Mouse (Mus musculus) midbrain, embryonic 11.5 days (tissue): ENCODE measurements around the gene Gbx1. TPM values are rescaled to one million over a fixed set of nuclear protein-coding genes. Genes with fewer than 3 reads are reported as not detected.
A peak's percentile ranks its signal among the peaks of the same experiment; 100 is the strongest.
"Not testable (repeated sequence)": the region's sequence is repeated elsewhere in the genome, so short reads cannot be mapped to it uniquely, and the experiment has no call there.

Experiments used
- ATAC-seq: fragments of 200-750 bp; cut with Nextera tagmentation; 2 replicates; pipeline ENCODE4 v1.8.0; 2017; ENCODE audit warnings: moderate TSS enrichment, moderate library complexity; ENCODE audit not compliant: low FRiP score
- DNase-seq: peaks from one replicate; pipeline ENCODE4 v3.0.0; 2015; ENCODE audit warnings: low spot score; ENCODE audit errors: missing footprints
- H3K27ac ChIP-seq: fragments of 300-500 bp; sonication (generic); 2 replicates; pipeline ENCODE4 v1.5.1; 2014; ENCODE audit warnings: low read depth, low read length
- H3K27me3 ChIP-seq: fragments of 300-500 bp; sonication (generic); 2 replicates; pipeline ENCODE4 v1.6.1; 2014; ENCODE audit warnings: mild to moderate bottlenecking, low read length, moderate library complexity, mixed read lengths; ENCODE audit not compliant: control insufficient read depth, insufficient read depth
- H3K36me3 ChIP-seq: fragments of 300-500 bp; sonication (generic); 2 replicates; pipeline ENCODE4 v1.6.1; 2014; ENCODE audit warnings: mild to moderate bottlenecking, low read length, moderate library complexity, mixed read lengths; ENCODE audit not compliant: control insufficient read depth, insufficient read depth
- H3K4me1 ChIP-seq: fragments of 300-500 bp; sonication (generic); 2 replicates; pipeline ENCODE4 v1.6.1; 2014; ENCODE audit warnings: low read length; ENCODE audit not compliant: control insufficient read depth, insufficient read depth
- H3K4me2 ChIP-seq: fragments of 300-500 bp; sonication (generic); 2 replicates; pipeline ENCODE4 v1.6.1; 2014; ENCODE audit warnings: mild to moderate bottlenecking, moderate library complexity
- H3K4me3 ChIP-seq: fragments of 300-500 bp; sonication (generic); 2 replicates; pipeline ENCODE4 v1.5.1; 2014; ENCODE audit warnings: low read depth, low read length
- H3K9ac ChIP-seq: fragments of 300-500 bp; sonication (generic); 2 replicates; pipeline ENCODE4 v1.6.1; 2014; ENCODE audit warnings: low read length
- H3K9me3 ChIP-seq: fragments of 300-500 bp; sonication (generic); 2 replicates; pipeline ENCODE4 v1.6.1; 2016; ENCODE audit warnings: low read length; ENCODE audit not compliant: control insufficient read depth
- WGBS: fragments of 180-500 bp; shearing (Covaris S2); extraction: QIAGEN DNeasy Blood & Tissue Kit; methylation state at CpG from one replicate; pipeline ENCODE4 v1.1.7; 2014; 5-methylcytosine and 5-hydroxymethylcytosine counted together
- polyA plus RNA-seq: library from polyadenylated mRNA; unstranded; fragments of >200 nt; fragmentation: Nextera tagmentation; extraction: Ambion mirVana; gene quantifications from 2 replicates; pipeline ENCODE4 v1.2.1, GENCODE M21; 2014

Gene Gbx1
- 0.15 TPM in 1 of 2 replicates, not detected in the other for polyA plus RNA-seq

DNA sequence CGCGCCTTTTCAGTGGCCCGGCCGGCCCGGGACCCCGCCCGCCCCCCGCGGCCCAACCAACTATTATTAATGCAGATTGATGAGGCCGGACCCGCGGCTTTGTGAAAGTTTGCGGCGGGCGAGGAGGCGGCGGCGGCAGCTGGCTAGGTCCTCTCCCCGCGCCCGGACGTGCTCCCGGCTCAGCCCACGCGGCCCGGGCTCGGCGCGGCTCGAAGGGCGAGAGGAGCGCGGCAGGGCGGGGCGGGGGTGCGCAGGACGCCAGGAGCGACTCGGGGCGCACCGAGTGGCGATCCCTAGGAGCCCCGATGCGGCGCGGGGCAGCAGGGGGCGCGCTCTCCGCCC, at the start of gene Gbx1:
TSS of gene Gbx1 (minus strand) at position 314 of the 342 bp plus-strand sequence.
- peak; percentile 92 for DNase-seq
- 0 out of 2 replicates have a peak, but pooled peaks have one; percentile 15 for ATAC-seq
- no peak within 1 kb of the TSS for H3K27ac ChIP-seq
- H3K4me2 ChIP-seq: peak within 1 kb of the TSS; percentile 86
- H3K9me3 ChIP-seq: no peaks in the 10 kb centered on the region
- H3K4me3 ChIP-seq: peak within 1 kb of the TSS; percentile 52
- no peaks in the 10 kb centered on the region for H3K36me3 ChIP-seq
- H3K4me1 ChIP-seq: peaks cover 12% of the 10 kb centered on the region
- under 1% methylated on average over 28 of the region's 49 CpGs for WGBS
- H3K9ac ChIP-seq: peak within 1 kb of the TSS; percentile 49
- H3K27me3 ChIP-seq: peaks cover 77% of the 10 kb centered on the region

DNA sequence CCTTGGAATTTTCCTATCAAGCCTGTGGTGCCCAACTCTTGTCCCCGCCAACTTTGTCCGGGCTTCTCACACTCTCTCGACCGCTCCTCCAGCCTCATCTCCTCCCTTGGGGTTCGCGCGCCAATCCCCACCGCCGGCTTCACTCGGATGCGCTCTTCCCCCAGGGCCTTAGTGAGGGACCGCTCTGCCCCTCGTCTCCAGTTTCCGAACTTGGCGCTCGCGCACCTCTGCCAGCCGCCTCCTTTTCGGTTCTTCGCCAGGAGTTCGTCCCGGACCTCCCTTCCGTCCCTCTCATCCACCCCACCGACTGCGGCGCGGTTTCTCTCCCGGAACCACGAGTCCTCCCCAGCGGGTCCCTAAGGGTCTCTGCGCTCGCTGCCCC, 49.8 kb upstream of the Gbx1 start:
- Histone ChIP-seq H3K4me1 (peaks cover 10% of the 10 kb centered on the region), H3K36me3 (peaks cover 21% of the 10 kb centered on the region), H3K9ac (peak overlapping the region; percentile 85), H3K4me3 (peak overlapping the region; percentile 84), H3K9me3 (no peaks in the 10 kb centered on the region), H3K27ac (peak overlapping the region; percentile 67), H3K4me2 (peak overlapping the region; percentile 74), H3K27me3 (no peaks in the 10 kb centered on the region)
- peak; percentile 45 for ATAC-seq
- DNase-seq: no peak
- under 1% methylated on average over 32 of the region's 32 CpGs for WGBS

DNA sequence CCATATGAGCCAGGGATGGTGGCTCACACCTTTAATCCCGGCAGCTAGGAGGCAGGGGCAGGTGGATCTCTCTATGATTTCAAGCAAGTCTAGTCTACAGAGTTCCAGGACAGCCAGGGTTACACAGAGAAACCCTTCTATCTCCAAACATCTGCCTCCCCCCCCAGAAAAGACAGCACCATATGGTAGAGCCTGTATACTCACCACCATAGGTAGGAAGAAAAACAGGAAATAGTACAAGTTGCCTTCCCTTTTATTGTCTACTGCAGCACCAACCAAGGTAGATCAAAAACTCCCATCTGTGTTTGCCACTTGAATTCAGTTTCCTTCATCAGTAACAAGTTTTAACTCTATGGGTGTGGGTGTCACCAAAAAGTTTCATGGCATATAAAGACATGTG, 48.9 kb upstream of the Gbx1 start:
- peak; percentile 56 for DNase-seq
- 89% methylated on average over 1 of the region's 1 CpGs for WGBS

GRCm38 (mm10) chr5:24556709-24557108, 29.7 kb upstream of the Gbx1 start, which contains the start of gene 4931409K22Rik:
Gene 4931409K22Rik (minus strand): TSS chr5:24556809.
- WGBS: 77% methylated on average over 2 of the region's 2 CpGs
- H3K9ac ChIP-seq: no peak within 1 kb of the TSS
- no peak within 1 kb of the TSS for H3K4me3 ChIP-seq
- H3K4me1 ChIP-seq: no peaks in the 10 kb centered on the region
- DNase-seq: no peak
- H3K4me2 ChIP-seq: no peak within 1 kb of the TSS
- no peaks in the 10 kb centered on the region for H3K27me3 ChIP-seq
- no peaks in the 10 kb centered on the region for H3K36me3 ChIP-seq
- no peak for ATAC-seq
- no peaks in the 10 kb centered on the region for H3K9me3 ChIP-seq
- no peak within 1 kb of the TSS for H3K27ac ChIP-seq

More for the DNA sequence above, 48.9 kb upstream of the Gbx1 start:
- Histone ChIP-seq H3K9ac (no peak overlapping the region; the same call in 1 of the 2 replicates), H3K27me3 (no peaks in the 10 kb centered on the region), H3K36me3 (peaks cover 26% of the 10 kb centered on the region), H3K4me2 (peak overlapping the region; percentile 74), H3K27ac (no peak overlapping the region), H3K4me3 (peak overlapping the region; percentile 84; the same call in 1 of the 2 replicates), H3K9me3 (no peaks in the 10 kb centered on the region), H3K4me1 (peaks cover 10% of the 10 kb centered on the region)
- no peak for ATAC-seq

GRCm38 (mm10) chr5:24555335-24555734, 28.3 kb upstream of the Gbx1 start:
- DNase-seq, ATAC-seq, H3K4me2 ChIP-seq, H3K27ac ChIP-seq, H3K9ac ChIP-seq, H3K36me3 ChIP-seq, H3K9me3 ChIP-seq, H3K27me3 ChIP-seq, H3K4me3 ChIP-seq, H3K4me1 ChIP-seq: not testable (repeated sequence)
- WGBS: 95% methylated on average over 7 of the region's 7 CpGs

- Histone ChIP-seq H3K27ac (no peak overlapping the region), H3K4me2 (no peak overlapping the region), H3K27me3 (no peaks in the 10 kb centered on the region), H3K4me1 (peaks cover 4% of the 10 kb centered on the region), H3K9me3 (no peaks in the 10 kb centered on the region), H3K36me3 (no peaks in the 10 kb centered on the region), H3K4me3 (no peak overlapping the region), H3K9ac (no peak overlapping the region)
- 78% methylated on average over 5 of the region's 5 CpGs for WGBS
- ATAC-seq: no peak
- no peak for DNase-seq
Measured at GRCm38 (mm10) chr5:24553621-24554244, 26.7 kb upstream of the Gbx1 start.

DNA sequence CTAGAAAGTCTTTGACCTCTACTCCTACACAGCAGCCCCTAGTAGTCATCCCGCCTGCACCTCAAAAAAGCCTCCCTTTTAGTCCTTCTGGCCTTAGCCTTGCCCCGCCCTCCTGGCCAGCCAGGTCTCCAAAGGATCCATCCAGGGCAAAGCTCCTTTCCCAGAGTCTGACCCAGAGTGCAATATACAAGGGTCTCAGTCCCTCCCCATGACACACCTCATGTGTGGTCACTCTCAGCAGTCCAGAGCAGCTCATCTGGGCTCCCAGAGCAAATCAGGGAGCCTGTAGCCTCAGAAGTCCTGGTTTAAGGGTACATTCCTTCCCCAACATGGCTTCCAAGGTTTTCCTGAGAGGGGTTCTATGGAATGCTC, 24.3 kb upstream of the Gbx1 start:
- DNase-seq: no peak
- Histone ChIP-seq H3K36me3 (no peaks in the 10 kb centered on the region), H3K4me1 (peaks cover 4% of the 10 kb centered on the region), H3K4me2 (no peak overlapping the region), H3K27me3 (no peaks in the 10 kb centered on the region), H3K9ac (no peak overlapping the region; the same call in 1 of the 2 replicates), H3K9me3 (no peaks in the 10 kb centered on the region), H3K27ac (no peak overlapping the region), H3K4me3 (no peak overlapping the region)
- WGBS: 53% methylated on average over 2 of the region's 2 CpGs
- no peak for ATAC-seq

GRCm38 (mm10) chr5:24550598-24551316, 23.8 kb upstream of the Gbx1 start:
- H3K4me1 ChIP-seq: peaks cover 4% of the 10 kb centered on the region
- H3K27ac ChIP-seq: no peak overlapping the region
- H3K36me3 ChIP-seq: no peaks in the 10 kb centered on the region
- no peak overlapping the region for H3K4me2 ChIP-seq
- DNase-seq (peak; percentile 86), ATAC-seq (0 out of 2 replicates have a peak, but pooled peaks have one; percentile 27)
- no peak overlapping the region for H3K4me3 ChIP-seq
- 42% methylated on average over 26 of the region's 26 CpGs for WGBS
- H3K9me3 ChIP-seq: no peaks in the 10 kb centered on the region
- H3K9ac ChIP-seq: no peak overlapping the region; the same call in 1 of the 2 replicates
- H3K27me3 ChIP-seq: no peaks in the 10 kb centered on the region

DNA sequence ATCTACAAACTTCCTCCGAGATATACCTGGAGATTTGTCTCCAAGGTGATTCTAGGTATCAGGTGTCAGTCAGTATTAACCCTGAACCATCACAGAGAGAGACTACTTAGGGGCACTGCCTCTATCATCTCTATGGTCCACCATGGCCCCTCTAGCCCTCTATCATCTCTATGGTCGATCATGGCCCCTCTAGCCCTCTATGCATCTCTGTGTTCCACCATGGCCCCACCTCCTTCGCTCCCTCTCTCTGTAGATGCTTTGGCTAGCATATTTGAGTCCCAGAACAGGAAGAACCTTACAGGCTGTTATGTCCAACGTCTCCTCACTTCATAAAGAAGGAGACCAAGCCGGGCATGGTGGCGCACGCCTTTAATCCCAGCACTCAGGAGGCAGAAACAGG, 15.6 kb upstream of the Gbx1 start:
- no peaks in the 10 kb centered on the region for H3K36me3 ChIP-seq
- H3K9ac ChIP-seq: no peak overlapping the region
- DNase-seq (no peak), ATAC-seq (no peak)
- H3K4me2 ChIP-seq: no peak overlapping the region
- 80% methylated on average over 7 of the region's 7 CpGs for WGBS
- H3K4me1 ChIP-seq: no peaks in the 10 kb centered on the region
- no peaks in the 10 kb centered on the region for H3K27me3 ChIP-seq
- no peaks in the 10 kb centered on the region for H3K9me3 ChIP-seq
- H3K4me3 ChIP-seq: no peak overlapping the region
- no peak overlapping the region for H3K27ac ChIP-seq
